Mouse (Mus musculus) mesoderm, embryonic 11.5 days (tissue): Measurements from ENCODE around the gene Dop1b.

Experiments used
- DNase-seq: peaks from one replicate; pipeline ENCODE4 v3.0.0-alpha.2; 2012; ENCODE audit warnings: low read depth, low spot score

Dop1b gene

GRCm38 (mm10) chr16:93712966-93713365 lies 1.3 kb downstream of the Dop1b start:
- no peak for DNase-seq

GRCm38 (mm10) chr16:93714426-93714825 lies 2.7 kb downstream of the Dop1b start:
- DNase-seq = no peak

GRCm38 (mm10) chr16:93715826-93716225 lies 4.1 kb downstream of the Dop1b start:
- DNase-seq = no peak

- peak; percentile 35 for DNase-seq
Observed at GRCm38 (mm10) chr16:93717299-93717703, 5.6 kb downstream of the Dop1b start.

GRCm38 (mm10) chr16:93721771-93722170 lies 10.1 kb downstream of the Dop1b start:
- no peak for DNase-seq

- no peak for DNase-seq
Observed at GRCm38 (mm10) chr16:93722476-93722875, 10.8 kb downstream of the Dop1b start.

- DNase-seq = no peak
Observed at GRCm38 (mm10) chr16:93725417-93726144, 13.9 kb downstream of the Dop1b start.

GRCm38 (mm10) chr16:93726186-93726585 lies 14.5 kb downstream of the Dop1b start:
- no peak for DNase-seq

- DNase-seq = no peak
Observed at GRCm38 (mm10) chr16:93728676-93729075, 17.0 kb downstream of the Dop1b start.

GRCm38 (mm10) chr16:93729801-93730721 lies 18.4 kb downstream of the Dop1b start:
- no peak for DNase-seq

- no peak for DNase-seq
Observed at GRCm38 (mm10) chr16:93731310-93731709, 19.6 kb downstream of the Dop1b start.

GRCm38 (mm10) chr16:93732875-93733569 lies 21.3 kb downstream of the Dop1b start:
- DNase-seq = peak; percentile 26

- no peak for DNase-seq
Observed at GRCm38 (mm10) chr16:93739251-93739650, 27.5 kb downstream of the Dop1b start.

- DNase-seq = no peak
Observed at GRCm38 (mm10) chr16:93742903-93743302, 31.2 kb downstream of the Dop1b start.

- no peak for DNase-seq
Observed at GRCm38 (mm10) chr16:93744049-93744490, 32.4 kb downstream of the Dop1b start.

GRCm38 (mm10) chr16:93744804-93745340 lies 33.2 kb downstream of the Dop1b start:
- DNase-seq = no peak

GRCm38 (mm10) chr16:93746397-93746796 lies 34.7 kb downstream of the Dop1b start:
- DNase-seq = no peak

- no peak for DNase-seq
Observed at GRCm38 (mm10) chr16:93746957-93747356, 35.3 kb downstream of the Dop1b start.

GRCm38 (mm10) chr16:93747421-93747820 lies 35.7 kb downstream of the Dop1b start:
- DNase-seq = no peak

- DNase-seq = no peak
Observed at GRCm38 (mm10) chr16:93749147-93749910, 37.6 kb downstream of the Dop1b start.

- DNase-seq = no peak
Observed at GRCm38 (mm10) chr16:93750464-93750863, 38.8 kb downstream of the Dop1b start.
